Mouse (Mus musculus) forebrain, embryonic 16.5 days (tissue): ENCODE measurements around the gene Ces5a. TPM values are rescaled to one million over a fixed set of nuclear protein-coding genes. Genes with fewer than 3 reads are reported as not detected.
"Not testable (repeated sequence)": the region's sequence is repeated elsewhere in the genome, so short reads cannot be mapped to it uniquely, and the experiment has no call there.

Experiments used
- ATAC-seq: fragments of 200-750 bp; cut with Nextera tagmentation; 2 replicates; pipeline ENCODE4 v1.8.0; 2017; ENCODE audit warnings: mild to moderate bottlenecking, moderate library complexity
- H3K27ac ChIP-seq: fragments of 300-500 bp; sonication (generic); 2 replicates; pipeline ENCODE4 v1.5.1; 2014; ENCODE audit warnings: low read length, control low read depth
- H3K27me3 ChIP-seq: fragments of 300-500 bp; sonication (generic); replicated peaks from 2 replicates; pipeline ENCODE4 v1.6.1; 2014; ENCODE audit warnings: low read length; ENCODE audit not compliant: control insufficient read depth, insufficient read depth
- H3K36me3 ChIP-seq: fragments of 300-500 bp; sonication (generic); 2 replicates; pipeline ENCODE4 v1.6.1; 2014; ENCODE audit not compliant: control insufficient read depth, insufficient read depth
- H3K4me1 ChIP-seq: fragments of 300-500 bp; sonication (generic); replicated peaks from 2 replicates; pipeline ENCODE4 v1.6.1; 2014; ENCODE audit warnings: low read length; ENCODE audit not compliant: control insufficient read depth, insufficient read depth
- H3K4me2 ChIP-seq: fragments of 300-500 bp; sonication (generic); 2 replicates; pipeline ENCODE4 v1.6.1; 2014; ENCODE audit warnings: mild to moderate bottlenecking, low read length, control low read depth
- H3K4me3 ChIP-seq: fragments of 300-500 bp; sonication (generic); replicated peaks from 2 replicates; pipeline ENCODE4 v1.5.1; 2014; ENCODE audit warnings: mild to moderate bottlenecking, low read length, control low read depth
- H3K9ac ChIP-seq: fragments of 300-500 bp; sonication (generic); replicated peaks from 2 replicates; pipeline ENCODE4 v1.6.1; 2014; ENCODE audit warnings: low read depth, low read length, control low read depth
- H3K9me3 ChIP-seq: fragments of 300-500 bp; sonication (generic); 2 replicates; pipeline ENCODE4 v1.6.1; 2016; ENCODE audit warnings: low read length; ENCODE audit not compliant: control insufficient read depth
- WGBS: fragments of 180-500 bp; shearing (Covaris S2); extraction: QIAGEN DNeasy Blood & Tissue Kit; methylation state at CpG from one replicate; pipeline ENCODE4 v1.1.7; 2014; 5-methylcytosine and 5-hydroxymethylcytosine counted together
- polyA plus RNA-seq: library from polyadenylated mRNA; unstranded; fragments of >200 nt; fragmentation: Nextera tagmentation; extraction: Ambion mirVana; gene quantifications from 2 replicates; pipeline ENCODE4 v1.2.1, GENCODE M21; 2015

The Ces5a gene
- polyA plus RNA-seq, 1 experiment from 2014 or later: 0.75 TPM

DNA sequence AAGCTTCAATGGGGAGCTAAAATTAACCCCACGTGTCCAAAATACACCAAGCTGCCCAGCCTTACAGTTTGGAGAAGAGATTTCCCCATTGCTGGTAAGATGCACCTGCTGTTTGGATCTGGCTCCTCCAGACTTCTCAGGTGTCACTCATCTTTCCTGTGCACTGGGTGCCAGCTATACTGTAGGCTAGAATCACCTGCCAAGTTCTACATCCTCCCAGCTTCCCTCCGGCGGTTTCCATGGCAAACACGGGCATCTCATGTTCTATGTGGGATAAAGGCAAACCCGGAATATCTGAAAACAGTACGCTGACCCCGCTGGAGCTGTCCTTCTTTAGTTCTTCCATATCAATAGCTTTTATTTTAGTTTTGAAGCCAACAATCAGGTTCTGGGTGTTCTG lies 27.9 kb upstream of the Ces5a start:
- Histone ChIP-seq H3K9ac (no peak overlapping the region), H3K36me3 (no peaks in the 10 kb centered on the region), H3K4me2 (no peak overlapping the region), H3K4me1 (peaks cover 22% of the 10 kb centered on the region), H3K27ac (no peak overlapping the region), H3K9me3 (no peaks in the 10 kb centered on the region), H3K4me3 (no peak overlapping the region), H3K27me3 (no peaks in the 10 kb centered on the region)
- ATAC-seq: no peak
- 76% methylated on average over 7 of the region's 7 CpGs for WGBS

DNA sequence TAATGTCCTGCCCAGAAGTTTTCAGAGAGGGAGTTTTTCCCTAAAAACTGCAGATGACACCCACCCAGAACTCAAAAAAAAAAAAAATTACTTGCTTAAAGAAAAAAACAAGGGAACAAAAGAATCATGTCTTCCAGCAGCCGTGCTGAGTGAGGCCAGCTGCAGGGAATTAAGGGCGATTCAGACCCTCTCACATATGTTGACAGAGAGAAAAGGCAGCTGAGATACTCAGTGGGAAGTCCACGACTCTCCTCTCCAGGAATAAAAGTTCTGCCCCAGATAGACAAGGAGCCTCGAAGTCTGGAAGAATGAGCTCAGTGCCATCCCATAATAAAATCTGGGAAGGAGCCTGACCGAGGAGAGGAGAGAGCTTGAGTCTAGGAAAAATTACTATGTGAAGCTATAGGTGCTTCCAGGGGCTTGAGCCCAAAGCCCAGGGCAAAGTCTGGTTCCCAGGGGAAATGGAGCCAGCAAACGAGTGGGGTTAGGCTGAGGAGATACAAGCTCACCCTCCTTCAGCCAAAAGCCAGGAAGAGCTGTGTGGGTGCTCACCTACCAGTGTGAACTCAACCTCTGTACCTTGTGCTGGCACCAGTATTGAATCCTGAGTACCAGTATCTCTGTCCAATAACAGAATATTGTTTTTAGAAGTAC lies 27.1 kb upstream of the Ces5a start:
- H3K4me2 ChIP-seq: no peak overlapping the region
- H3K27me3 ChIP-seq: no peaks in the 10 kb centered on the region
- ATAC-seq: no peak
- WGBS: 21% methylated on average over 6 of the region's 6 CpGs
- H3K36me3 ChIP-seq: no peaks in the 10 kb centered on the region
- no peaks in the 10 kb centered on the region for H3K9me3 ChIP-seq
- H3K9ac ChIP-seq: no peak overlapping the region
- no peak overlapping the region for H3K27ac ChIP-seq
- H3K4me3 ChIP-seq: no peak overlapping the region
- peaks cover 19% of the 10 kb centered on the region for H3K4me1 ChIP-seq

- H3K27me3 ChIP-seq: no peaks in the 10 kb centered on the region
- H3K4me1 ChIP-seq: peaks cover 5% of the 10 kb centered on the region; the same call in 1 of the 2 replicates
- H3K36me3 ChIP-seq: no peaks in the 10 kb centered on the region
- no peak overlapping the region for H3K4me2 ChIP-seq
- WGBS: 80% methylated on average over 3 of the region's 3 CpGs
- H3K4me3 ChIP-seq: no peak overlapping the region
- H3K27ac ChIP-seq: no peak overlapping the region
- H3K9me3 ChIP-seq: no peaks in the 10 kb centered on the region
- ATAC-seq: no peak
- H3K9ac ChIP-seq: no peak overlapping the region
Observed at GRCm38 (mm10) chr8:93561271-93561670, 25.6 kb upstream of the Ces5a start.

- ATAC-seq: no peak
- H3K36me3 ChIP-seq: no peaks in the 10 kb centered on the region
- H3K9me3 ChIP-seq: peaks cover 3% of the 10 kb centered on the region
- H3K4me3 ChIP-seq: no peak overlapping the region
- H3K27ac ChIP-seq: no peak overlapping the region
- H3K4me2 ChIP-seq: no peak overlapping the region
- 81% methylated on average over 2 of the region's 2 CpGs for WGBS
- H3K4me1 ChIP-seq: 0 out of 2 replicates have a peak, but pooled peaks cover 3% of the 10 kb centered on the region
- H3K27me3 ChIP-seq: no peaks in the 10 kb centered on the region
- no peak overlapping the region for H3K9ac ChIP-seq
Observed at GRCm38 (mm10) chr8:93559696-93560095, 24.1 kb upstream of the Ces5a start.

GRCm38 (mm10) chr8:93502634-93503033 lies 33.0 kb downstream of the Ces5a start:
- Histone ChIP-seq H3K4me2 (no peak overlapping the region), H3K27me3 (no peaks in the 10 kb centered on the region), H3K4me3 (no peak overlapping the region), H3K4me1 (no peaks in the 10 kb centered on the region), H3K36me3 (no peaks in the 10 kb centered on the region), H3K9me3 (no peaks in the 10 kb centered on the region), H3K27ac (no peak overlapping the region), H3K9ac (no peak overlapping the region)
- no peak for ATAC-seq
- 61% methylated on average over 3 of the region's 3 CpGs for WGBS

DNA sequence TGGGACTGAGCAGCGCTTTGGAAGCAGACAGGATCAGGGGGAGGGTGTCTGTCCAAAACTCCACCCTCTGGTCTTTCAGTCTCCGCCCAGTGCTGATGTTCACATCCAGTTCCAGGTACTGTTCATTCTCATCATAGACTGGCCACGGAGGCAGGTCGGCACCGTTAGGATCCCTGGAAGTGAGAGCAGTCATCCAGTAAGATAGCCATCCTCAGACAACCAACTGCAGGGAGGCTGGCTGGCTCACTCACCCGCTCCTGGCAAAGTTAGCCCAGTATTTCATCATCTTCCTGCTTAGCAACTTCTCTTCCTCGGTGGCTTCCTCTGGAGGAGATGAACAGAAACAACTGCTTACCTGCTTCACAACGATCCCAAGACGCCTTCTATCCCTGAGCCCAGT lies 36.2 kb downstream of the Ces5a start:
- no peak for ATAC-seq
- H3K36me3 ChIP-seq: no peaks in the 10 kb centered on the region
- no peaks in the 10 kb centered on the region for H3K4me1 ChIP-seq
- H3K27me3 ChIP-seq: no peaks in the 10 kb centered on the region
- no peak overlapping the region for H3K4me3 ChIP-seq
- H3K9ac ChIP-seq: no peak overlapping the region
- no peak overlapping the region for H3K27ac ChIP-seq
- WGBS: 34% methylated on average over 9 of the region's 9 CpGs
- 0 out of 2 replicates have a peak overlapping the region, but pooled peaks have one; percentile 16 for H3K4me2 ChIP-seq
- no peaks in the 10 kb centered on the region for H3K9me3 ChIP-seq

DNA sequence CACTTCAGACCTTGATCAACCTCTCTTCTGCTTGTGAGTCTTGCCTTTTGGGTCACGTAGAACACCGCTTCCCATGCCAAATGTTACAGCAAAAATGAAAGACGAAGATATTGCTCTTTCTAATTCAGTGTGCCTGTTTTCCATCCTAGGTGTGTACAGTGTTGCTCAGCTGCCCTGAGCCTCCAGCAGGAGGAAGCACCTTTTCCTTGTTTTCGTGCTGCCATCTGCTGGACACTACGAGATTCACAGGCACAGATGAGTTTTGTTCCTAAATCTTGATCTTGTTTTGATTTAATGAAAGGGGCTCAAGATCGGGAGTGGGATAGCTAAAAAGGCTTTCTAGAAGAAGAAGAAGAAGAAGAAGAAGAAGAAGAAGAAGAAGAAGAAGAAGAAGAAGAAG lies 40.3 kb downstream of the Ces5a start:
- Histone ChIP-seq H3K27me3 (no peaks in the 10 kb centered on the region), H3K4me2 (no peak overlapping the region), H3K36me3 (no peaks in the 10 kb centered on the region), H3K9me3 (no peaks in the 10 kb centered on the region), H3K27ac (no peak overlapping the region), H3K4me3 (no peak overlapping the region), H3K9ac (no peak overlapping the region), H3K4me1 (no peaks in the 10 kb centered on the region)
- 18% methylated on average over 6 of the region's 6 CpGs for WGBS
- ATAC-seq: 0 out of 2 replicates have a peak, but pooled peaks have one; percentile 49

- no peak for ATAC-seq
- Histone ChIP-seq H3K36me3 (no peaks in the 10 kb centered on the region), H3K4me2 (no peak overlapping the region), H3K9me3 (no peaks in the 10 kb centered on the region), H3K4me3 (no peak overlapping the region), H3K9ac (no peak overlapping the region), H3K27me3 (no peaks in the 10 kb centered on the region), H3K27ac (no peak overlapping the region), H3K4me1 (no peaks in the 10 kb centered on the region)
- 3% methylated on average over 4 of the region's 4 CpGs for WGBS
Observed at GRCm38 (mm10) chr8:93488743-93489142, 46.9 kb downstream of the Ces5a start.

DNA sequence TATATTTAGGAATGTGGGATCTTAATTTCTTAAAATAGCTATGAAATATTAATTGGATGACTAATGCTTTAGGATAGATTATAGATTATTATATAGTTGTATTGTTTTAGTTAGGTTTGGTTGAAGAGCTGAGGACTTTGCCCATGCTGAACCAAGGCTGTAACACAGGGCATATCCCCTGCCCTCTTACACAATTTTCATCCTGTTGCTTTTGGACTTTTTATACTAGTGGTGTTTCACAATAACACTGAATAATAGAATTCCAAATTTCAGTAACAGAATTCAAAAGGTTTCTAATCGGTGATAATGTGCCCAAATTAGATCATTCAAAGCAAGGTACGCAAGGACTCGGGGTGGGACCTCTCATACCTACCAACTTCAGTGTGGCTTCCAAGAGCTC lies 57.4 kb downstream of the Ces5a start:
- no peak overlapping the region for H3K9ac ChIP-seq
- no peaks in the 10 kb centered on the region for H3K4me1 ChIP-seq
- H3K4me3 ChIP-seq: no peak overlapping the region
- H3K27ac ChIP-seq: no peak overlapping the region
- H3K9me3 ChIP-seq: no peaks in the 10 kb centered on the region
- ATAC-seq: no peak
- WGBS: 95% methylated on average over 3 of the region's 3 CpGs
- no peaks in the 10 kb centered on the region for H3K36me3 ChIP-seq
- no peaks in the 10 kb centered on the region for H3K27me3 ChIP-seq
- no peak overlapping the region for H3K4me2 ChIP-seq

DNA sequence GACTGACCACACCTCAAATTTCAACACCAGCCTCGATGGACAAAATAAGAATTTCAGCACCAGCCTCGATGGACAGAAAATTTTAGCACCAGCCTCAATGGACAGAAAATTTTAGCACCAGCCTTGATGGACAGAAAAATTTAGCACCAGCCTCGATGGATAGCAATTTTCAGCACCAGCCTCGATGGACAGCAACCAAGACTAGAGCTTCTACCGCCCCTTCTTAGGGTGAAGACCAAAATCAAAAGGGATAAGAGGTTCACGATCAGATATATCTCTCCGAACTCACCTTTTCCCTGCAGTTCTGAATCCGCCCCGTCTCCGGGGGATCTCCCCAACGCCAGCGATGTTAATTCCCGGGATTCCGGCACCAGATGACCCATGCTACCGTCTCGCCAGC lies 65.9 kb downstream of the Ces5a start:
- H3K9ac ChIP-seq, H3K9me3 ChIP-seq, H3K4me3 ChIP-seq, H3K4me1 ChIP-seq, H3K27ac ChIP-seq, H3K36me3 ChIP-seq, ATAC-seq, H3K4me2 ChIP-seq, H3K27me3 ChIP-seq: not testable (repeated sequence)
- WGBS: 90% methylated on average over 16 of the region's 16 CpGs
